Mouse (Mus musculus) spleen, adult 12 weeks (tissue): Measurements from ENCODE around the gene Lrrc55.

Experiments used
- DNase-seq: peaks from one replicate; pipeline ENCODE4 v3.0.0; 2022; ENCODE audit warnings: low spot score

The Lrrc55 gene

DNA sequence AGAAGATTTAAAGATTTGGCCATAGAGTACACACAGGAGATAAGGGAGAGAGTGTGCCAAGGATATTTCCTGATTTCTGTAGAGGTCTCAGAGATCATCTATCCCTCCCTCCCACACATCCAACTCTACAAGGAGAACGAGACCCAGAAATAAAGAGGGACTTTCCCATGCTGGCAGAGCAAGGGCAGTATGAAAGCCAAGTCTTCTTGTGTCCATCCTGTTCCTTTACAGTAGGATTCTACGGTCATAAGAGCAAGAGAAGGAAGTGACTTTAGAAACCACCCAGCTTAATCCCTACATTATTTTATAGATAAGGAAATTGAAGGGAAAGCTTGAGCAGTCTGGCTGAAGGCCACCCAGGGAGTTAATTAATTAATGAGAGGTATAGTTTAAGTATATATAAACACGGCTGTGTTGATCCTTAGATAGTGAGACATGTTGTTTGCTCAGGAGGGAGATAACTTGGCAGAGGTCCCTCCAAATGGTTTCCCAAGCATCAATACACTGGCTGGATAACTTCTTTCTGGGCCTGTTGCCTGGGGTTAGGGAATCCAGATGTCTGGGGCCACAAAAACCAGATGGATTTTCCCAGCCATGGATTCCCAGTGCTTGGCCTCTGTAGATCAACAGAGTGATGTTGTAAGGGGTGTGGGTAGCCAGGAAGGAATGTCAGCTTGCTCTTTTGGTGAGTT lies 24.8 kb downstream of the Lrrc55 start:
- no peak for DNase-seq

DNA sequence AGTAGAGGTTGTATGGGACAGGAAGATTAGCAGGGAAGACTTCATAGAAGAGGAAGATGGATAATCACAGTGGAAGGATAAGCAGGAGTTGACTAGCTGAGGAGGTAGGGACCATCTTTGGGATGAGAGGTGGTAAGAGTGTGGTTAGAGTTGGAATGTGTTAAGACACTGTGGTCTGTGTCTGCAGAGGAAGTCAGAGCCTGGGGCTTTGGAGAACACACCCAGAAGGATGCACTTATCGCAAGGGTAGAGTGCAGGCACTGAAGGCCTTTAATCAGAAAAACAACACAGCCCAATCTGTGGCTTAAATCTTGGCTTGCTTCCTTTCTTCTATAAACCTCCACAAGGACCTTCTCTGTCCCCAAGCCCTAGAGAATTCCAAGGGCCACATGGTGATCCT lies 28.7 kb downstream of the Lrrc55 start:
- DNase-seq = no peak

DNA sequence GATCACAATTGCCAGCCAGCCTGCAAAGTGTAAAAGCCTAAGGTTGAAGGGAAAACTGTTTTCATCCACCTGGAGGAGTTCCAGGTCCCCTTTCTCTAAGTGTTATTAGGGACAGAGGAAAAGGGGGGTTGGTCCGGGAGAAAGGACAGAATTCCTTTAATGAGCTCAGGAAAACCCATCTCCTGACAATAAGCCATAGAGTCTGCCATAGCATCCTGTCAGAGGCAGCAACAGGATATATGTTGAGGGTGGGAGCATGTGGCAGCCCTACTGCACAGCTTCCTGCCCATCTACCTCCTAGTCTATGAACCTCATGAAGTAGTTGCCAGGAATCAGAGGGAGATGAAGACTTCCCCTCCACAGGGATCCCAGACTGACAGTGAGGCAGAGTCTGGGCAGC lies 29.4 kb downstream of the Lrrc55 start:
- DNase-seq = no peak

DNA sequence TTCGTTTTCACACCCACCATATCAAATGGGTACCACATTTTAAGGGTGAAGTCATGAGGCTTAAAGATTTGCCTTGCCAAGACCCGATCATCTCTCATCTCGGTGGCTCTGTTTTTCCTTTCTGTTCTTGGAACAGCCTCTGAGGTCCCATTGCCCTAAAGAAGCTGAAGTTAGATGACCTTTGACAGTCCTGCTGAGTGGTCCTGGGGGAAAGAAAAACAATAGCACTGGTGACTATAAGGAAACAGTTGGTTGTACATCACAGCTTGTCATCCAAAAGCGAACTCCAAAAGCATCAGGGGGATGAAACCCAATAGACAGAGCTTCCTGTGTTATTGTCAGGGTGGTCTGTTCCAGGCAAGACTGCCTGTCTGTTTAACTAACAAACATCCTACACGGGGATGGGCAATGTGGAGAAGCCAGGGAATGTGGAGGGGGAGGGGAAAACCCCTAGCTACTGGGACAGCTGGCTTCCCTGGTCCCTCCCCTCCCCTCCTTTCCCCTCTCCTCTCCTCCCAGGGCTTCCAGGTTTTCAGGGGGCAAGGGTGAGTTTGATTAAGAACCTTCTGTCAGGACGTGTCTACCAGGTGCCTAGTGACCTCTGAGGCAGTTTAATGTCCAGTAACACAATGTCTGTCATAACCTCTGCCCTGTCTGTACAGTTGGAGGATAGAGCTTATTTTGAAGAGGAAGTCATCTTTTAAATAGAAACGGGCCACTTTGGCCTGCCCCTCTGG lies 33.5 kb downstream of the Lrrc55 start:
- no peak for DNase-seq

DNA sequence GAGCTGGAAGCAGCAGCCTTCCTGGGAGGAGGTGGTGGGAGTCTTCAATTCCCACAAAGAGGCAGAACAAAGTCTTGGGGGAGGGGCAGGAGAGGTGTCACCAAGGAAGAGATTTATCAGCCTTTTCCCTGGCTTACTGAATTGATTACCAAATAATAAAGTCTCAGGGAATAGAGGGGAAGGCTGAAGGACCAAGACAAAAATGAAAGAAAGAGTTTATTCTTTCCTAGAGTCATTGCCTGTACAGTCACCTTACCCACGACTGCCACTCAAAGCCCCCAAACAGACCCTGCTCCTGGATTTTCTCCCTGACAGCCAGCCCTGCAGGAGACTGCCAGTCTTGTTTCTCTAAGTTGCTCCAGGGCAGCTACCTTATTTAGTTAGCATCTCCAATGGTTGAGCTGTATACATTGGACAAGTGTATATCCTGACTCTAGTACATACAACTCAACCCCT lies 35.3 kb downstream of the Lrrc55 start:
- DNase-seq = no peak

DNA sequence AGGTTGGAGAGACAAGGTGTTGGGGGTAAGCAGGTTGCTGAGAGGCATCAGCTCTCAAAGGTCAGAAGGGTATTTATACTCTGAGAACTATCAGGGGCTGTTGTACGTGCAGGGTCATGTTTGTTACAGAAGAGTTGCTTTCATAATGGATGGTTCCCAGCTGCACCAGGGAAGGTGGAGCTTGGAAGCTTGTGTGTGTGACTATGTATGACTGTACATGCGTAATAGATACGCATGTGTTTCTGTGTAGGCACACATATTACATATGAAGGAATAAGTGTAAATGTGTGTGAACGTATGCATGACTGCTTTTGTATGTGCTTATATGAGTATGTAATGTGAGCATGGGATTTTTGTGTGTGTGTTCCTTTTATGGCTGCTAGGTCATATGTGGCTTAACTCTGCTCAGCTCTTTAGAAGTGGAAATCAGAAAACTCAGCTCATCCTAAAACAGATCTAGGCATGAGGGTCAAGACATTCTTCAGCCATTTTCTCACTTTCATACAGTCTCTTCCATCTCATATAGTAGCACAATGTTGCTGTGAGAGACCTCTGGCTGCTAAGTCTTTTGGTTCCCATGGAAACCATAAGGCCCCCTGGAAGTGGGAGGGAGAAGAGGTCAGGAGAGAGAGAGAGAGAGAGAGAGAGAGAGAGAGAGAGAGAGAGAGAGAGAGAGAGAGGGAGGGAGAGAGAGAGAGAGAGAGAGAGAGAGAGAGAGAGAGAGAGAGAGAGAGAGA lies 35.9 kb downstream of the Lrrc55 start:
- DNase-seq = no peak

DNA sequence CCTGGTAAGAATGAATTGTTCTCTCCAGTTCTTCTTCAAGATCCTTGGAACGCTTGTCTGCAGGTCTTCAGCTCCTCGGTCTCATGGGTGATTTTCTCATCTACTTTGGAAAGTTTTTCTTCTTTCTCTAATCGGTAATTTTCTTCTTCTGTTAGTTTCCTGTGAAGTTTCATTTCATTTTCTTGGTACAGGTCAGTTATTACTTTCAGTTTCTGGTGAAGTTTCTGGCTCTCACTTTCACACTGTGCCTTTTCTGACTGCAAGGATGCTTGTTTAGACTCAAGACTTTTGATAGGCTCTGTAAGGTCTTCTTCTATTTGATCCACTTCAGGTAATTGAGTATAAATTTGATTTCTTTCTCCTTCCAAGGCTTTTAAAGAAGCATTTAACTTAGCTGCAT lies 39.6 kb downstream of the Lrrc55 start:
- no peak for DNase-seq

DNA sequence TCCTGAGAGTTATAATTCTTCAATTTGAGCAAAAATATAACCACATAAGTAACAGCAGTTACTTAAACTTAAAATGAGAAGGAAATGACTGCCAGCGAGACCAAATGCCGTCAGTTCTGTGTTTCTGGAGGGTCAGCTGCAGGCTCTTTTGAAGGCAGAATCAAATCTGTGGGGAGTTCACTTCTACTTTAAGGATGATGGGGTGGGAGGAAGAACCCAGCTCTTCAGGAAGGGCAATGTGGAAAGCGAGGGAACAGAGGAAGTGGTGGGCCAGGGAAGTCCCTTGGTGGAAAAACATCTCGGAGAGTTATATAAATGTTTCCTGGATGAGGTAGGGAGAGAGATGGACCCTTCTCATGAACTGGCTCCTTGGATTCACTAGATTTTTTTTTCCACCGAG lies 40.9 kb downstream of the Lrrc55 start:
- DNase-seq = no peak

DNA sequence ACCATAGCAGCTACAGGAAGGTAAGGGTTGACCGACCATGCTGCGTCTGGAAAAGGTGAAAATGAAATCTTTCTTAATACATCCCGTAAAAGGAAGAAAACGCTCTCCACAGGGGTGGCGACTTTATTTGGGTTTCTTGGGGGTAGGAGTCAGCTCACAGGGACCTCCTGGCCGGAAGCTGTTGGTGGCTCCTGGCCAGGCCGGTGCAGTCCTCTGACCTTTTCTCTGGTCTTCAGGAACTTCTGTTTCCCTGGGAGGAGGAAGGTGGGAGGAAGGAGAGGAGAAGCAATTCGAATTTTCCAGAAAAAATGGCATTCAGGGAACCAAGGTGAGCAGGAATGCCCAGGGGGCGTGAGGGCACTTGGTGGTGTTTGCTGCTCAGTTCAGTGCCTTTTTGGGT lies 41.7 kb downstream of the Lrrc55 start:
- DNase-seq = no peak

DNA sequence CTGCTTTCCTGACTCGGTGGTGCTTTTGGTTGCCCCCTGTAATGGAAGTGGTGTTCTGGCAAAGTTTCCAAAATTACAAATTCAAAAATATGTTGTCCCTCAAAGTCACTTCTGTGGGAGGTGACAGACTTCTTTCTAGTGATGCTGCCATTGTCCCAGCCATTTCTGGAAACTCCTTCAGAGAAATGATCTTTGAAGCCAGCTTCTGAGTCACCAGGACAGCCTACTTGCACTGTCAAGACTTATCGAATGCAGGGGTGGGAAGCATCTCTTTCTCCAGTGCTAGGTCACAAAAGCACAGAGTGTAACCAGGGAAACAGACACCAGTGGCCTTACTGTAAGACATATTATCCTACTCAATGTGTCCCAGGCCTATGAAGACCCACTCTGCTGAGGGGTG lies 45.8 kb downstream of the Lrrc55 start:
- DNase-seq = no peak

DNA sequence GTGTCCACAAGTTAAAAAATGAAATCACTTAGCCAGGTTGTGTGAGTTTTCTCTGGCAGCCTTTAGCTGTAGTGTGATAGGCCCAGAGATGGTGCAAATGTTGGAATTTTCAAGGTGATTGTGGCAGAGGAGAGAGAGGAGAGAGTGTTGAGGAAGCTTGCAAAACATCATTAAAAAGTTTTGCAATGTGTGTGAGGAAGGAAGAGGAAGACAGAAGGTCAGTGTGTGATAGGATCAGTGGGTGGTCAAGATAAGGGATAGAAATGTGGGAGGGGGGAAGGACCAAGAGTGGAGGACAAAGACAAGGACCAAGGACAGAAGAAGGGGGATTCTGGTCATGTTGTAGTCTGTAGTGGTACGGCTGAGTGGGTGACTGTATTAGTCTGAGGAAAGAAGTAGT lies 46.6 kb downstream of the Lrrc55 start:
- no peak for DNase-seq

DNA sequence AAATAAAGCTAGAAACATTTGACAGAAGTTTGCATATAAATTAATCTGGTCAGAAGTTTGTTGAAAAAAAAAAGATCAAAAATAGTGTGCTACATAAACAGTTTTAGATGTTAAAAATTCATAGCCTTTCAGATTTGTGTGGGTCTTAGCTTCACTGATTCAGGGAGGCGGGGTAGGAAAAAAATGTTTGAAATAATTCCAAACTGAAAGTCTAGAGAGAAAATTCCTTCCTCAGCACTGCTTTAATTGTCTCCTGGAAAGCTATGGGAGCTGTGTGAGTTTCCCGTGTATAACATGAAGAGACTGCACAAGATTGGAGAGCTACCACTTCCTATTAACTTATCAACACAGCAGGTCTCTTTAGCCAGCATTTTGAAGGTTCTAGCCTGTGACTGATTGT lies 49.5 kb downstream of the Lrrc55 start:
- no peak for DNase-seq

DNA sequence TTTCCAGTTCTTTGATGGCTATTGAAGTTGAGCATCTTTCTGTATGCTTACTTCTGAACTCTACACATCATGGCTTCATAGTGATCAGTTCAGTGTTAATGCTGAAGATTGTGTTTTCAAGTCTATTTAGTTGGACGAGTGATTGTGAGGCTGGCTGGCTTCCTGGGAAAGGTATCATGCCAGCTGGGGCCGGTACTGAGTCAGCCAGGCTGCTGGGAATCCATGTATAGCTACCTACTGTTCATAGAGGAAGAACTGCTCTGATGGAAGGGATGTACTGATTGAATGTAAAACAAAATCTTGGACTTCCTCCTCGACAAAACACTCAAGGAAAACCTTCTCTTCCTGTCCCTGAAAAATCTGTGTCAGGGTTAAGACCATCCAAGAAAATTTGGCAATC lies 51.7 kb downstream of the Lrrc55 start:
- DNase-seq = no peak

DNA sequence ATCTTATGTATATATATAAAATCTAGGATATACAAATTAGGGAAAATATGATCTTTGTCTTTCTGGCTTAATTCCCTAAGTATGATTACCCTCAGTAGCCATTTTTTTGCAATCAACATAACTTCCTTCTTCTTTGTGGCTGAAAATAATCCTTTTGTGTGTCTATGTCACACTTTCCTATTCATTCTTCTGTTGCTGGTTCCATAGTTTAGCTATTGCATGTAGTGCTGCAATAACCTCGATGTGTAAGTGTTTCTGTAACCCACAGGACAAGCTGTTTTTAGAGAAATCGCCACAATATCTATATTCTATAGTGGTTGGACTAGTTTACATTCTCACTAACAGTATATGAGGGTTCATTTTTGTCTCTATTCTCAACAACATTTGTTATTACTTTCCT lies 52.1 kb downstream of the Lrrc55 start:
- no peak for DNase-seq

DNA sequence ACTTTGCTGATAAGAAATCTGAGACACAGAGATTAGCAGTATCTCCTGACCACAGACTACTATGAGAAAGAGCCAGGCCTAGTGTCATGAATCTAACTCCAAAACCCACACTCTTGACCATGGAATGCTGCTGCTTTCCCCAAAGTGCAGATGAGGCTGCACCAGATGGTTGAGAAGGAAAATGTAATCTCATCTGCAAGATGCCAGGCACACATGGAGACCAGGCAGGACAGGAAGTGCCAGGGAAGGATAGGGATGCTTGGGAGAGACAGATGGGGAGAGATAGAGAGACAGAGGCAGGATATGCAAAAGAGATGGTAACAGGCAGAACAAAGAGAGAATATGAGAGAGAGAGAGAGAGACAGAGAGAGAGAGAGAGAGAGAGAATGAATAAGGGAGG lies 56.2 kb downstream of the Lrrc55 start:
- DNase-seq = no peak

DNA sequence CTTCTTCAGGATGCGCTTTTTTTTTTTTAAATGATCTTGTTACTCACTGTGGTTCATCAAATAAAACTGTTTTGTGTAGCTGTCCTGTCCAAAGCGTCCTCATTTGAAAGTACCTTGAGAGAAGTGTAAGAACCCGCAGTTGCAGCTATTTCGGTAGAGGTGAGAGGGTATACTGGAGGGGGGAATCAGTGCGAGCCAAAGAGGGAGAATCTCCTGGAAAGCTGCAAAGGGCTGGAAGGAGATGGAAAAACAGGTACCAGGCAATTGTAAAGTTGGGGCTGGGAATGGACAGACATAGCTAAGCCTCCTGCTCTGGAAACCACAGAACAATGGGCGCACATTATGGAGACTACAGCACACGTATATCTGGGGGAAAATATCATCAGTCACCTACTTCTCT lies 57.2 kb downstream of the Lrrc55 start:
- no peak for DNase-seq

DNA sequence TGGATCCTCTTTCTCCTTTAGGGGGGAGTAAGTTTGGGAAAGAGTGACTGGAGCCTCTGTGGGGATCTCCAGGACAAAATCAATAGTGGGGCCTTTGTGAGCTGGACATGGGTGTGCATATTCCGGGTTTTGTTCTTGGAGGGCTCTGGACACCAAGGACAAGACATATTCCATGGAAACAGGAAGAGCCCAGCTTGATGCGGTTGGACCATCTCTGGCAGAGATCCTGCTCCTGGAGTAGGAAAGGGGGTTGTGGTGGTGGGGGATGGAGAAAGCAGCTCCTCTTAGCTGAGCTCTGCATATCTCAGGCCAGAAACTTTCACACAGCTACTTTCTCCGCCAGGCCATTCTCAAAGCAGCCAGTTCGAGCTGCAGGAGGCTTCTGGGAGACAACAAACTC lies 57.6 kb downstream of the Lrrc55 start:
- no peak for DNase-seq

DNA sequence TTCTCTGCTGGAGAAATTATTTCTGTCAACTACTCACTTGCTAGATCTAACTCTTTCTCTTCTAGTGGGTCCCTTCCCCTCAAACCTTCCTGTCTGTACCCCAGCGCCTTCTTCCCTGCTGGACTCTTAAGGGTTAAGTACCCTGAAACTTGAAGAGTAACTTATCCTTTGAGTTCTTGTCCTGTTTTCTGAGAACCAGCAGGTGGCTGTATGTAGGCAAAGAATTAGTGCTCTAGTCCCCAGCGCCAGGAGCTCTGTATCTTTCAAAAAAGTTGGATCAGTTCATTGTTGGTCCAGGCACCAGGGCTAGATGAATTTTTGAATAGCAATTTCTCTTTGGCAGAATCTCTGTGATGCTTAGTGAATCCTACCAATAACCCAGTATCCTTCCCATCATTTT lies 58.9 kb downstream of the Lrrc55 start:
- no peak for DNase-seq

DNA sequence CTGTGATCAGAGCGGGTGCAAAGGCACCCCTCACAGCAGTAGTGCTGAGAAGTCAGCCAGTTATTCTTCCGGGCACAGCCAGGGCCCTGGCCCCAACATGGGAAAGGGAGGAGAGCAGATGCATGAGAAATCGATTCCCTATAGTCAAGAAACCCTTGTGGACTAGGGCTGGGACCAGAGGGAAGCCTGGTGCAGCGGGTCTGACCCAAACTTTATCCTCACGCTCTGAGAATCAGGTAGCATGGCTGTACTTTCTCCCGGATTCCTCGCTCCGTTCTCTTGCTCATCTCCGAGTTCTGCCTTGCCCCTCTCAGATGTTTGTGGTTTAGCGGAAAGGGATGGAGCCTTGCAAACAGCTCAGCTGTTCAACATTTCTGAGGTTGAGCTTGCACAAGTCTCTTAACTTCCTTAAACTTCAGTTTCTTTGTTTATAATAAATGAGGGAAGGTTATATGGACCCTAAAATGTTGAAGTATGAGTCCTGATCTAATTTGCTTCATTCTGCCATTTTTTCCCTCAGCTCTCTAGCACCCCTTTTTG lies 59.3 kb downstream of the Lrrc55 start:
- DNase-seq = no peak

DNA sequence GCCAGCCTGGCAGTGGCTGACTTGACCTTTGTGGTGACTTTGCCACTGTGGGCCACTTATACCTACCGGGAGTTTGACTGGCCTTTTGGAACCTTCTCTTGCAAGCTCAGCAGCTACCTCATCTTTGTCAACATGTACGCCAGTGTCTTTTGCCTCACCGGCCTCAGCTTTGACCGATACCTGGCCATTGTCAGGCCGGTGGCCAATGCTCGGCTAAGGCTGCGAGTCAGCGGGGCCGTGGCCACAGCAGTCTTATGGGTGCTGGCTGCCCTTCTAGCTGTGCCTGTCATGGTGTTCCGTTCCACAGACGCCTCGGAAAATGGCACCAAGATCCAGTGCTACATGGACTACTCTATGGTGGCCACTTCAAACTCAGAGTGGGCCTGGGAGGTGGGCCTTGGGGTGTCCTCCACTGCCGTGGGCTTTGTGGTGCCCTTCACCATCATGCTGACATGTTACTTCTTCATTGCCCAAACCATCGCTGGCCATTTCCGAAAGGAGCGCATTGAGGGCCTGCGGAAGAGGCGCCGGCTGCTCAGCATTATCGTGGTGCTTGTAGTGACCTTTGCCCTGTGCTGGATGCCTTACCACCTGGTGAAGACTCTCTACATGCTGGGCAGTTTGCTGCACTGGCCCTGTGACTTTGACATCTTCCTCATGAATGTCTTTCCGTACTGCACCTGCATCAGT lies 60.0 kb downstream of the Lrrc55 start:
- DNase-seq = no peak

DNA sequence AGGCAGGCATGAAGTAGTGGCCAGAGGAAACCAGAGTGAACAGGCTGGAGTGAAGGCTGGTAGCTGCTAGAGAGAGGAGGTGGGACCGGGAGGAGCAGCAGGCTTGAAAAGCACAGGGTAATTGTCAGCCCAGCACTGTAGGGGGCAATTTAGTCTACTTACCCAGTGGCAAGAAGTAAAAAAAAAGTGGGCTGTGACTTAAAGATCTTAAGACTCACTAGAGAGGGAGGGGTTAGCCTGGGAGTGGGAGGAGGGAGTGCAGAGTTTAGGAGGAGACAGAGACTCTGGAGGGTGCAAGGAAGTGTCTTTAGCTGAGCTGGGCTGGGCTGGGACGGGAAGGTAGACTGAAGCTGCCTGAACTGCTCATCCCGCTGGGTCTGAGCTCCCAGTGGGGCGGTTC lies 60.9 kb downstream of the Lrrc55 start, which contains the start of gene Aplnr:
Aplnr (plus strand) TSS at position 137 of the 400 bp plus-strand sequence.
- no peak for DNase-seq

DNA sequence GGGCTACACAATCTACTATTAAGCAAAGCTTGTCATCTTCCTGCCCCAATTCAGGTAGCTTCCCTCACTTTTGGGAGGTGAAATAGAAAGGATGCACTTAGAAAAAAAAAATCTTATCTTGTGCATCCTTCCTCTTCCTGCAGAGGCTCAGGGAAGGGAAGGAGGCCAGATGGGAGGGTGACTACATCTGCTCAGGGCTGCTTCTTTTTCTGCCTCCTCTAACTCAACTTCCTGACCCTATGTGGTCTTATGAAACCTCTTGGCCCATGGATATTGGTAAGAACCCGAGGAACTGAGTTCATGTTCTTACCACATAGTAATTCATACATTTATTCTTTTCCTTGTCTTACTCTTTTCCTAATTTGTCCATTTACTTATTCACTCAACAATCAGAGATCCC lies 61.9 kb downstream of the Lrrc55 start:
- no peak for DNase-seq
